Mouse (Mus musculus) frontal cortex, postnatal 25 days (tissue): ENCODE data around the gene Psmc6.
A peak's percentile ranks its signal among the peaks of the same experiment; 100 is the strongest.

Experiments used
- DNase-seq, 2 experiments: peaks; one replicate each; pipeline ENCODE4 v3.0.0; 2022; ENCODE audit warnings: low spot score in 2 of 2

The Psmc6 gene

DNA sequence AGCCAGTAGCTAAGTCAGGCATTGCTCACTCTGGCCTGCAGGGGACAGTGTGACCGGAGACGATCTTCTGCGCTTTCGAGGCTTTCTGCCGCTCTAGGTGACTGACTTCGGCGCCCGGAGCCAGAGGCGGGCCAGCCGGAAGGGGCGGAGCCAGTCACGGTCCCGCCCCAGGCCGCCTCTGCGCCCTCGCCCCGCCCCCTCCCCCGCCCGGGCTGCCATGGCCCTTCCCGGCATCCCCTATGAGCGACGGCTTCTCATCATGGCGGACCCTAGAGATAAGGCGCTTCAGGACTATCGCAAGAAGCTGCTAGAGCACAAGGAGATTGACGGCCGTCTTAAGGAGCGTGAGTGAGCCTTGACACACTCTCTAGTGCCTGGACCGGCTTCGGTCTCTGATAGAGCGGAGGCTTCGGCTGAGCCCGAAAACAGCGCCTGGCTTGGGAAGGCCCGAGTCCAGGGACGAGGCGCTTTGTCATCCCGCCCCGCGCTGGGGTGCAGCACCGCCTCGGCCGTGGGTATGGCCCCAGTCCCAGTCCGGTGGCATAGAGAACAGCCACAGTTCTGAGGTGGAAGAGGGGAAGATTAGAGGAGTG, at the start of gene Psmc6:
TSS of gene Psmc6 (plus strand) at position 200 of the 593 bp plus-strand sequence.
- peak; percentile 74 to 82 for DNase-seq

DNA sequence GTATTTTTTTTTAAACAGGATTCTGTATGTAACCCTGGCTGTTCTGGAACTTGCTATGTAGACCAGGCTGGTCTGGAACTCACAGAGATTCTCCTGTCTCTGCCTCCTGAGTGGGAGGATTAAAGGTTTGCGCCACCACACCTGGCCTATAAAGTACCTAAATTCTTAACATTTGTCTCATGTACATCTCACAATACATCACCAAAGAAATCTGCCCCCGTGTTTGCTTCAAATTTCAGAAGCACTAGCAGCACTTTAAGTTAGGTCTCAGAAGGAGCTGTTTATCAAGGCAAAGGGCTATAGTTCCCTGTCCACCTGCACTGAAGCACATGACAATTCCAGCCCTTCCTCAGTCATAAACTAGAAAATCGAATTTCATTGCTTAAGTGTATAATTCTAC, 47.5 kb upstream of the Psmc6 start:
- no peak for DNase-seq

DNA sequence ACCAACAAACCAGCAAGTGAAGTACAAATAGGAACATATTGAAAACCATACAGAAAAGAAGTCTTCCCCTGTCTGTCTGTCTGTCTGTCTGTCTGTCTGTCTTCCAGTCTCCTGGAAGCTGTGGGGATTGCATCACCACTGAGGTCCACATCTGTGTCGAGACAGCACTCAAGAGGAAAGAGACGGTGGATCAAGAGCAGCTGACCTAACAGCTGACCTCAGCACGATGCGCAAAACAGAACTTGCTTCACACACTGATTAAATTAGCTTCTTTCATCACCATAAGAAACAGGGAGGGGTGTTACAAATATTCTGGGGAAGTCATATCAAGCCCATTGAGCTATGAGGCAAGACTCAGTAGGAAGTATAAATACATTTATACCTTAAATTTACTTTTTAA, 38.0 kb upstream of the Psmc6 start:
- DNase-seq, result no peak

DNA sequence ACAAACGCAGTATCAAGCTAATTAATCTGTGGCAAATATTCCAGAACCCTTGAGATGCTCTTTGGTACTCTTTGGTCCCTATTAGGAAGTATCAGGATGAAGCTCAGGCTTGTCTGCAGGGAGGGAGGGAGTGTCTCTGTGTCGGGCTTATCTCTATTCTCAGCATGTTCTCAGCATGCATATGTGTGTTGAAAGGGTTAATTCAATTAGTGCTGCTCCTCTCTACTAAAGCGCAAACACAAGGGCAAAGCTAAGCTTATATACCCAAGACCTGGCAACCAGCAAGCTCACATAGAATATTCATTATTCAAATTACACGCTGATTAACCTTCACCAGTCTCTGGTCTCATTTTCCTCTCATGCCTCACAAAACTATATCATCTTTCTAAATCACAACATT, 25.6 kb upstream of the Psmc6 start:
- DNase-seq, result no peak

DNA sequence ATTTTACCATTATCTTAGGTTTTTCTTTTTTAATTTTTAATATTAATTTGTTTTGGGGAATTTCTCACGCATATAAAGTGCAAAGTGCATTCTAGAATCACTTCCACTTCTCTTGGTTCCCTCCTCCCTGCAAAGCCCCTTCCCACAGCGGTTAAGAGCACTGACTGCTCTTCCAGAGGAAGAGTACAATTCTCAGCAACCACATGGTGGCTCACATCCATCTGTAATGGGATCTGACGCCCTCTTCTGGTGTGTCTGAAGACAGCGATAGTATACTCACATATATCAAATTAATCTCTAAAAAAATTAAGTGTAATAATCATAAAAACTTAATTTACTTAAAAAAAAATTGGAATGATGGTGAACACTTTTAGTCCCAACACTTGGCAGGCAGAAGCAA, 25.2 kb upstream of the Psmc6 start:
- no peak for DNase-seq

DNA sequence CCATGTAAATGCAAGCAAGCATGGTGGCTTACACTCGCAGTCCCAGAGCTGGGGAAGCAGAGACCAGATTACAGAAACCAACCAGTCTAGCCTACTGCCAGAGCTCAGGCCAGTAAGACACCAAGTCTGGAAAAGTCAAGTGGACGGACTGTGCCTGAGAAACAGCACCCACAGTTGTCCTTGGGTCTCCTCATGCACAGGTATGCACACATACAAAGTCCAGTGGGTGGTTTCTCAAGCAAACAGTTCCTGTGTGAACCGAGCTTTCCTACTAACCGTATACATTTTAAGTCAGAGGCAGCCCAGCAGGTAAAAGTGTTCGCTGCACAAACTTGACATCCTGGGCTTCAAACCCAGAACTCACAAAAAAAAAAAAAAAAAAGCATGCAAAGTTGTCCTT, 23.7 kb upstream of the Psmc6 start:
- DNase-seq, result no peak

DNA sequence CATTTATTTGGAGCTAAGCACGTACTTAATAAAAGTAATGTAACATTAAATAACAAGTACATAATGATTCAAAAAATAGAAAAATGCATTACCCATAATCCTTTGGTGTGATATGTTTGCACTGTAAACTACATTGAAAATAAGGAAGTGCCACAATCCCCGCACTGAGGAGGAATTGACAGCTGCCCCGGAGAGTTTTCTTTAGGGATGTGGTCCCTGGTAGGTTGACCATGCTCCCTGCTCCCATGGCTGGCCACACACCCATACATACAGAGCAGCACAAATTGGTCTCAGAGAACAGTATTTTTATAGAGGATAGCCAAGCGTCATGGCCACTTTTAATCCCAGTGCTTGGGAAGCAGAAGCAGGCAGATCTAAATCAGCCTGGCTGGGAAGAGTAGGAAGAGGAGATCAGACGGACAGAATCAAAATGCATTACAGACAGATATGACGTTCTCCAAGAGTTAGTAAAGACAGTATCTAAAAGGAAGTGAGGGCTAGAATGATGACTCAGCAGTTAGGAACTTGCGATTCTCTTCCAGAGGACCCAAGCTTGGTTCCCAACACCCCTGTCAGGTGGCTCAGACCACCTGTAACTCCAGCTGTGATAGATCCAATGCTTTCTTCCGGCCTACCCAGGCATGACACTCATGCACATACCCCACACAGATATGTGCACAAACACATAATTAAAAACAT, 21.8 kb upstream of the Psmc6 start:
- DNase-seq, result no peak

DNA sequence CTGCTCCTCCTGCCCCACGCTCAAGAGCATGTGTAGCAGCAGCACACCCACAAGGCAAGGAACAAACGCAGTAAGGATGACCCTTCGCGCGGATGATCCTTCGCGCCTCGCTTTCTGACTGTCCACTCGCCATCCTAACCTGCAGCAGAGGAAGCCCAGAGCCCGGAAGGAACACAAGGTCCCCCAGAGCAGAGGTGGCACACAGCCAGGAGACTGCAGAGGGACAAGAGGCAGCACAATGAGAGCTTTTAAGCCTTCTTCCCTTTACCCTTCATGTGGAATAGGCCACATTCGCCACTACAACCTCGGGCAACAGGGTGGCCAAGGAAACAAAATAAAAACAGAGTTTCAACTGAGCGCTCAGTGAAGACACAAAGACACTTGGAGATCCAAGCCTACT, 19.9 kb upstream of the Psmc6 start:
- DNase-seq, result no peak

DNA sequence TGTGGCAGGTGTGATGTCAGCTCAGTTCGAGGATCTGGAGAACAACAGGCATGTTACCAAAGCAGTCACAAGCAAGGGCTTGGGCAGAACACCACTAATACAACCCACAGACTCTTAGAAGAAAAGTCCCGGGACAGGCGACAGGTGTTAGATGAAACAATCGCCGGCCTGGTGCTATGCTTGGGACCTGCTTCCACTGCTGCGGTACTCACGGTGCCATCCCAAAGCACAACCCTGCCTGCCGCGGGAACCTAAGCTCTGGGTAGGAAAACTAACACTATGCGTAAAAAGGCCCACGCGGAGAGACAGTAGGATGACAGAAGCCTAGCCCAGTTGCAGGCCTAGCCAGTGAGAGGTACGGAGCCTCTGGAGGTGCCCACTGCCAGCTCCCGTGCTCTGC, 19.5 kb upstream of the Psmc6 start:
- no peak for DNase-seq

DNA sequence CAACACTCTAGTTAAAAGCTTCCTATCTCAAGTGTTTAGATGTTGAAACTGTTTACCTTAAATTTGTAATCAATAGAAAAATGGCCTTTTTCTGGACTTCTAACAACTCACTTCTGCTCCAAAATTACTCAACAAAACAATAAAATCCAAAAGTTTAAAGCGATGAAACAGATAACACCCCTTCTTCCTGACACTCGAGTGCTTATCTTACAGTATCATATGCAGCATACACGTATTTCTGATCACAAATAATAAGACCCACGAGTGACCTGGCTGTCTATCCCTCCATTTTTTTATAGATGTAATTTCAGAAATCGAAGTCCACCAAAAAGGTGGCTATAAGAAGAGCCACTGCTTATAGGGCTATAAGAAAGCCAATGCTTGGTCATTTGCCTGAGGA, 12.7 kb upstream of the Psmc6 start:
- no peak for DNase-seq

DNA sequence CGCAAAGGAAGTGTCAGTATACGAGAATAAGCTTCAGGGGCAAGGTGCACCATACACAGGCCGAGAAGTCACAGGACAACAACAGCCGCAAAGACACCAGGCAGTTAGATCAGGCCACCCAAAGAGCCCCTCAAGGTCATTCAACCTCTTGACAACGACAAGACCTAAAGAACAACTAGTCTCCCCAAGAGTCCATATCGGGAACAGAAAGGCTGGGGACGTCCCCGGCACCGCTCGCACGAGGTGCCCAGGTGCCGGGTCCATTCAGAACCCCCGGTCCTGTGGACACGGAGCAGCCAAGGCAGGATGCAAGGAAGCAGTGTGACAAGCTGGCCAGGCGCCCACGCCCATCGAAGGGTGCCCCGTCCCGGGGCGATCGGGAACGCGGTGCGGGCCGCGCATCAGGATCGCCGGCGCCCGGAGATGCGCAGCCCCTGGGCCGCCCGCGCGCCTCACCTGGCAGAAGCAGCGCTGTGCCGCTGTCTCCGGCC, 11.6 kb upstream of the Psmc6 start:
- no peak for DNase-seq

DNA sequence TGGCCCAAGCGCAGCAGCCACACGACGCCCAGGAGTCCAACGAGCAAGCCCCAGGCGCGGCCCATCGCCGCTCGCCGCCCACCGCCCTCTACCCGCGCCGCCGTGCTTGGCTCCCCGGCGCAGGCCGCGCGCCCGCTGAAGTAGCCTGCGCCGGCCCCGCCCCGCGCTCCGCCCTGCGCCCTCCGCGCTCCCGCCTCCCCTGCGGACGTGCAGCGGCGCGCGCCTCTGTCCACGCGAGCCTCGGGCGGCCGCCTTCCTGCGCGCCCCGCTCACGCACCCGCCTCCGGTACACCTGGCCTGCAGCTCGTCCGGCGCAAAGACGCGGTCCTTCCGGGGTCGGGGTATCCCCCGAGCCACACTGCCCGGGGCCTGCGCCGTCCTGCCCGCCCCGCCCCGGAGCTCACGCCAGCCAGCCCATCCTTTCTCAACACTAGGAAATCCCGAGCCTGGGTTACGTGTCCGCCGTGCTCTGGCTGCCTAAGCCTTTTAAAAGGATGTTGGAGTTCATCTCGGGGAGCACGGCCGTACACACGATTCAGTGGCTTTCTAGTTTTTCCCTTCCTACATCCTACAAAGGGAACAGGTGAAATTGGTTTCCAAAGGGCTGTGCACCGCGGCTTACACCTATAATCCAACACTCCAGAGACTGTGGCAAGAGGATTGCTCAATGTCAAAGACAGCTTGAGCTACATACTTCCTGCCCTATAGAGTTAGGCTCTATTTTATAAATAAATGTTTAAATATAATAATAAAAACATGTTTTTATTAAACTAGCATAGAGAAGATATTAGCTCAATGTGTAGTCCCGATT, 11.0 kb upstream of the Psmc6 start, which contains the start of gene Ero1l:
TSS of gene Ero1l (minus strand) at position 346 of the 811 bp plus-strand sequence.
- peak; percentile 69 to 74 for DNase-seq

DNA sequence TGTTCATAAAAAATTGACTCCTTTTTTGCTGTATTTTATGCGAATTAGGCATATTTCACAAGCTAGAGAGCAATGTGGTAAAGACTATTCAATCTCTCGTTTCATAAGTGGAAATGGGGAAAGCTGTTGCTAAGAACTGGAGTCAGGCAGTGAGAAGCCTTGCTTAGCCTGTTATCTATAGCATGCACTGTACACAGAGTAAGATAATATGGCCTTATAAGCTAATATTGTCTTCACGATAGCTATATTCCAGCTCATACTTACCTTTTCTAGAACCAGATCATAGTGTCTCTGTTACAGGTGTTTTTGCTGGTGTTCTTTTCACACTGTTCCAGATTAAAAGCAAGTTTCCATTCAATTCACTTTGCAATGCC, 10.4 kb upstream of the Psmc6 start:
- DNase-seq, result no peak

DNA sequence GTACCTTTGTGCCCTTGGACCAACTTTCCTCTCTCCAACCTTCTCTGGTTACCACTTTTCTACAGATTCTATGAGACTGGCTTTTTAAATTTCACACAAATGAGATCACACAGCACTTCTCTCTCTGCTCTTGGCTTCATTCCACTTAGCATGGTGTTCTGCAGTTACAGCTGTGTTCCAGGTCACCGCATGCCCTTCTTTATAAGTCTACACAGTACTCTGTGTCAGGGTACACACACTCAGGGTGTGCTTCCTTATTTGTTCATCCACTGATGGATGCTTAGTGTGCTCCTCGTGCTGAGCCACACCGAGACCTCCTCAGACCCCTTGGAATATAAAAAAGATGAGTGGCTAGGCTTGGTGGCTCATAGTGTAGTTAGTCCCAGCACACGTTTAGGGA, 9.5 kb upstream of the Psmc6 start:
- DNase-seq, result no peak

DNA sequence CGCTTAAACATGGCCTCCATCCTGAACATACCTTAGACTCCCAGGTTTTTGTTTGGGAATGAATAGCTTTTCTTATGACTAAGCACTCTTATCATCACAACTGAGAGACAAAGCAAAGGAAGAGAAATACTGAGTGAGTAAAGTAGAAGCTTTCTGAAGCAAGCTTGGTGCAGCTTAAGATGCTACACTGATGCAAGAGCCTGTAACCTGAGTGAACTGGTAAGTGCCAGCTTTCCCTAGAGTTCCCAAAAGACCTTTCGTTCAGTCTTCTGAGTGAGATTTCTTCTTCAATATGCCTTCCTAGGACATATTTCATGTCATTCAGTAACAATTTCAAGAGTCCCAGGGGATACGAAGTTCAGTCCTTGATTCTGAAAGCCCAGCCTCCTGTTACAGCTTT, 8.5 kb upstream of the Psmc6 start:
- DNase-seq, result no peak

DNA sequence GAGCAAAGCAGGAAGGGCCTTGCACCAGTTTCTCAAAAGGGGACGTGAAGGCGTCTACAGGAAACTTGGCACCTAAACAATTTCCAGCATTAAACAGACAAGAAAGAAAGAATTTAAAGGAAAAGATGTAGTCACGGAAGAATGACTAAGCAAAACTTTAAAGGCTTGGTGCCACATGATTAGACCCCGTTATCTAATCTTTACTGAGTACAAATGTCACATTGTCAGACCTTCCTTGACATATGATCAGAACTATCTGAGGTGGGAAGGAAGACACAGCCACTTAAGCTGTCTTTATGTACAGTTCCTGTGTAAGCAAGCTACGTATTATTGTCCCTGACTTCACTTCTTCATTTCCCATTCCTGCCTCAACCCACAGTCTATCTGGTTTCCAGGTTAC, 8.0 kb upstream of the Psmc6 start:
- DNase-seq, result no peak

DNA sequence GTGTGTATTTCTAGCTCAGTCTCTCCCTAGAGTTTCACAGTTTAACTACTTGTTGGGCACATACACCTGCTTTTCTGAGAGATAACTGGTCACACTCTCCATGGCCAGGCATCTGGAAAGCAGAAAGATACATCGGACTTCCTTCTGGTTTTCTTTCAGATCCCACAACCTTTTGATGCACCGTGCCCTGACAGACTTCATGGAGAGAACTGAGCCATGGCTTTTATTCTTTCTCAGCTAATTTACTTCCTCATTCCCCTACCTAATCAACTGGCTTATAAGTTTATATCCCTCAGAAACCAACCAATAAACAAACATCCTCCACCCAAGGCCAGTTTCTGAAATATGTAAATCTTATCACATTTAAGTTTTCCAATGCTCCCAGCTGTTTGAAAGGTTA, 7.1 kb upstream of the Psmc6 start:
- no peak for DNase-seq

DNA sequence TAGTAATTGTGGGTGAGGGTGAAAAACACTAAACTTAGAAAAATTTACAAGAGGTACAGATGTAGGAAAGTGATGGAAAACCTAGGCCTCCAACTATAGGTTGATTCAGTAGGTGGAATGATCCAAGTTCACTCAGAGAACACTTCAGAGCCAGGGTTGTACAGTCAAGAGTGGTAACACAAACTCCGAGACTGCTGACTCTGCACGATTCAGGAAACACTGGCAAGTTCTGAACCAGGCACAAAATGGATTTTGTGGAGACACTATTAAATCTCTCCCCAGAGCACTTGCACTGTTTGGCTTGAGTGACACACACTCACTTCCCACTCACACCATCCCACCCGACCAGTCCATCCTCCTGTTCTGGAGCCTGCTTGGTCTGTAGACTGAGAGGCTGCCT, 6.3 kb upstream of the Psmc6 start:
- DNase-seq, result no peak

DNA sequence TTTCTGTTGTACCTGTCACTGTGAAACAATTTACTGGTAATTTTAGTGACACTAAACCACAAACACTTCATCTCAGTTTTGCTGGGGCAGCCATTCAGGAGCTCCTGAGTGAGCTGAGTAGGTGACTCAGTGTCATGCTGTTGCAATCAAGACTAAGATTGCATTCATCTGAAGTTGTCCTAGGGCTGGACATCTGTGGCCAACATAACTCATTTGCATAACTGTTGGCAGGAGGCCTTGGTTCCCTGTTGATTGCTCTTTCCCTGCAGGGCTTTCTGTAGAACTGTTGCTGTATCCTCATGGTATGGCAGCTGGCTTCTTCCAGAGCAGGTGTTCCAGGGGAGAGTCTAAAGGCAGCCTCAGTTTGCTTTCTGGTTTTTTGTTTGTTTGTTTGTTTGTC, 4.1 kb upstream of the Psmc6 start:
- DNase-seq, result no peak

DNA sequence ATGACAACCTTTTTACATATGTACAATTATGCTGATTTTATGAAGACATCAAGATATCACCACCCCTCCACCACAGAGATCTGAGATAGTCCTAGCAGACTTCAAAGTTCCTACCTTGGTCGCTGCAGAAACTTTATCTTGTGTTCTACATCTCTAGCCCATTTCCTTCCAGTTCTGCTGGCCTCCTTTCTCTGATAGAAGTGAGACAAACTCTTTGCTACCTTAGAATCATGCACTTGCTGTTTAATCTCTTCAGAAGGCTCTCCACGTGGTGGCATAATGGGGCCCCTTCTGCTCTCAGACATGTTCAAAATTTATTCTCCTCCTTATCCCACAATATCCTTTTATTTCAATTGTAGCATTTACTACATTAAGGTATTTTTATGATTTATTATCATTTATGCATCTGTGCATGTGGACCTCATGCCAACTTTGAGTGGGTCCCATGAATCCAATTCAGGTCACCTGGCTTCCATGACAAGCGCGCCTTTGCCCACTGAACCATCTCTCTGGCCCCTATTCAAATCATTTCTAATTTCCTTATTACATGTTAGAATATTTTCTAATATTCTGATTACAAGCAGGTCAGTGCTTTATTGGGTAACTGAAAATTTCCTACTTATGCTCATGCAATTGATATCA, 1.4 kb upstream of the Psmc6 start:
- DNase-seq, result no peak

DNA sequence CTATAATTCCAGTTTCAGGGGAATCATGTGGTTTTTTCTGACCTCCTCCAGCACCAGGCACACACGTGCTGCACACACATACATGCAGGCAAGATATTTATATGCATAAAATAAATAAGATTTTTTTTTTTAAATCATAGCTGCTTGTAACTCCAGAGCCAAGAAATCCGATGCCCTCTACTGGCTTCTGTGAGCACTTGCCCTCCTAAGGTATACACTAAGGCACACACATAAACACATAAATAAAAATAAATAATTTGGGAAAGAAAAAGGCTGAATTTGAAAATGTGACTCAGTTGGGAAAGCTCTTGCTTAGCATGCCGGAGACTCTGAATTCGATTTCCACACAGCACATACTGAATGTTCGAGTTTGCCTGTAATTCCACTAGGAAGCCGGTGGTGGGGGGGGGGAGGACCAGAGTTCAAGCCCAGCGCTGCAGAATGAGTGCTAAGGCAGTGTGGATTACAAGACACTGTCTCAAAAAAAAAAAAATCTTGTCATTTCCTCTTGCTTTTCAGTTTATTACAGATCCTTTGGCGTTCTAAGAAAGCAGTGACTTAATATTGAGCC, 485 bp upstream of the Psmc6 start:
- DNase-seq, result no peak
